Mouse (Mus musculus) liver, postnatal 0 days (tissue): Measurements from ENCODE around the gene Robo1. TPM values are rescaled to one million over a fixed set of nuclear protein-coding genes. Genes with fewer than 3 reads are reported as not detected.

Source experiments
- ATAC-seq: fragments of 200-750 bp; cut with Nextera tagmentation; 2 replicates; pipeline ENCODE4 v1.8.0; 2017; ENCODE audit warnings: mild to moderate bottlenecking, moderate library complexity
- DNase-seq: peaks from one replicate; pipeline ENCODE4 v3.0.0-alpha.2; 2016
- H3K27ac ChIP-seq: fragments of 300-500 bp; sonication (generic); 2 replicates; pipeline ENCODE4 v1.5.1; 2014; ENCODE audit warnings: antibody characterized with exemption, moderate library complexity, mild to moderate bottlenecking, low read depth
- H3K27me3 ChIP-seq: fragments of 300-500 bp; sonication (generic); 2 replicates; pipeline ENCODE4 v1.6.1; 2014; ENCODE audit warnings: low read length, control low read depth, mixed read lengths; ENCODE audit not compliant: insufficient read depth
- H3K36me3 ChIP-seq: fragments of 300-500 bp; sonication (generic); replicated peaks from 2 replicates; pipeline ENCODE4 v1.6.1; 2014; ENCODE audit warnings: mild to moderate bottlenecking, control low read depth, low read length, moderate library complexity, mixed read lengths; ENCODE audit not compliant: insufficient read depth
- H3K4me1 ChIP-seq: fragments of 300-500 bp; sonication (generic); 2 replicates; pipeline ENCODE4 v1.6.1; 2014; ENCODE audit warnings: antibody characterized with exemption, mild to moderate bottlenecking, control low read depth; ENCODE audit not compliant: insufficient read depth
- H3K4me2 ChIP-seq: fragments of 300-500 bp; sonication (generic); 2 replicates; pipeline ENCODE4 v1.6.1; 2014; ENCODE audit warnings: low read depth, mild to moderate bottlenecking, low read length, moderate library complexity, mixed read lengths
- H3K4me3 ChIP-seq: fragments of 300-500 bp; sonication (generic); 2 replicates; pipeline ENCODE4 v1.5.1; 2014; ENCODE audit warnings: low read depth, low read length
- H3K9ac ChIP-seq: fragments of 300-500 bp; sonication (generic); replicated peaks from 2 replicates; pipeline ENCODE4 v1.6.1; 2014; ENCODE audit warnings: mild to moderate bottlenecking, moderate library complexity
- H3K9me3 ChIP-seq: fragments of 300-500 bp; sonication (generic); 2 replicates; pipeline ENCODE4 v1.6.1; 2016; ENCODE audit warnings: mild to moderate bottlenecking, control low read depth, low read length, mixed read lengths
- CTCF ChIP-seq: sonication (generic); IDR thresholded peaks from 2 replicates; pipeline ENCODE4 v1.5.1; 2016; ENCODE audit warnings: antibody characterized with exemption, low read depth
- EP300 ChIP-seq: IDR thresholded peaks from 2 replicates; pipeline ENCODE4 v1.6.1; 2016; ENCODE audit warnings: antibody characterized with exemption, low read depth, mild to moderate bottlenecking
- WGBS: fragments of 180-500 bp; shearing (Covaris S2); extraction: QIAGEN DNeasy Blood & Tissue Kit; methylation state at CpG from one replicate; pipeline ENCODE4 v1.1.7; 2014; ENCODE audit not compliant: insufficient replicate concordance; 5-methylcytosine and 5-hydroxymethylcytosine counted together
- polyA plus RNA-seq: library from polyadenylated mRNA; unstranded; fragments of >200 nt; fragmentation: Nextera tagmentation; extraction: Ambion mirVana; gene quantifications from 2 replicates; pipeline ENCODE4 v1.2.1, GENCODE M21; 2015

The Robo1 gene
- polyA plus RNA-seq, 1 experiment from 2014 or later, result 2.4 TPM

DNA sequence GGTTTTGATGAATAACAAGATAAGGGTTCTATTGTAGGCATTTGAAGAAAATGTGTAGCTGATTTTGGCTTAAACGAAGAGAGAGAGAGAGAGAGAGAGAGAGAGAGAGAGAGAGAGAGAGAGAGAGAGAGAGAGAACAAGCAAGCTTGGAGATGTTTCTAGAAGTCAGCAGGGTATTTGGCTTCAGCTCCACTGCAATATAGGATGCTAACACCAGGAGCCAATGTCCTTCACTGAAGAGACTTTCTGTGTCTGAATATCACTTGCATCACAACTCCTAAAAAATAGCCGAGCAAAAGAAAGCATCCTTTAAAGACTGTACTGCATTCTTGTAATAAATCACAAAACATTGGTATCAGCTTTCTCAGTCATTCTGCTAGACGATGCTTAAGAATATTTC is 503.8 kb downstream of the Robo1 start:
- Histone ChIP-seq H3K4me2 (no peak overlapping the region), H3K9me3 (no peaks in the 10 kb centered on the region), H3K36me3 (no peaks in the 10 kb centered on the region), H3K4me1 (no peaks in the 10 kb centered on the region), H3K27me3 (no peaks in the 10 kb centered on the region), H3K4me3 (no peak overlapping the region), H3K27ac (no peak overlapping the region), H3K9ac (no peak overlapping the region)
- DNase-seq, result no peak
- no peak for ATAC-seq
- 66% methylated on average over 3 of the region's 3 CpGs for WGBS
- TF ChIP-seq EP300 (no peak), CTCF (no peak)

DNA sequence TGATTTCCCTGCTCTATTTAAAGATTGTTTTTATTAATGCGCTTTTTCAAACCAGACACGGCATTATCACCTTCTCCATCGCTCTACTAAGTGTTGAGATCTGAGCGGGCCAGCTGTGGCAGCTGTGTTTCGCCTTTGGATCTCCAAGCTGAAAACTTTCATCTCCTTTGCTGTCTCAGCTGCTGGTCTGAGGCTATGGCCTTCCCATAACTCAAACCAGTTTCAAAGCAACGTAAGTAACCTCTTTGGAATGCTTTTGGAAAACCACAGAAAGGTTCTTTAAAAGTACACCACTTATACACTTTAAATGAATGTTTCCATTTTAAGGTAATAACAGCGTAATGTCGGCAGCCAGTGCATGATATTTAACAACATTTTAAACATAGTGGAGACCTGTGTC is 520.3 kb downstream of the Robo1 start:
- H3K27me3 ChIP-seq, result no peaks in the 10 kb centered on the region
- ATAC-seq (no peak), DNase-seq (no peak)
- WGBS, result 82% methylated on average over 8 of the region's 8 CpGs
- no peak for TF ChIP-seq CTCF
- no peak for TF ChIP-seq EP300
- H3K36me3 ChIP-seq, result no peaks in the 10 kb centered on the region
- no peak overlapping the region for H3K27ac ChIP-seq
- H3K9ac ChIP-seq, result no peak overlapping the region
- peaks cover 4% of the 10 kb centered on the region for H3K4me1 ChIP-seq
- no peak overlapping the region for H3K4me3 ChIP-seq
- no peaks in the 10 kb centered on the region for H3K9me3 ChIP-seq
- no peak overlapping the region for H3K4me2 ChIP-seq

- peak overlapping the region; percentile 62 for H3K27ac ChIP-seq
- H3K27me3 ChIP-seq, result no peaks in the 10 kb centered on the region
- H3K4me2 ChIP-seq, result no peak overlapping the region
- H3K36me3 ChIP-seq, result no peaks in the 10 kb centered on the region
- H3K9ac ChIP-seq, result no peak overlapping the region
- peaks cover 4% of the 10 kb centered on the region for H3K4me1 ChIP-seq
- TF ChIP-seq CTCF (no peak), EP300 (no peak)
- DNase-seq (no peak), ATAC-seq (no peak)
- 55% methylated on average over 8 of the region's 8 CpGs for WGBS
- no peak overlapping the region for H3K4me3 ChIP-seq
- H3K9me3 ChIP-seq, result no peaks in the 10 kb centered on the region
Observed at GRCm38 (mm10) chr16:72829530-72829929, 521.4 kb downstream of the Robo1 start.

GRCm38 (mm10) chr16:72830394-72831056 is 522.4 kb downstream of the Robo1 start:
- 51% methylated on average over 5 of the region's 5 CpGs for WGBS
- Histone ChIP-seq H3K27ac (peak overlapping the region; percentile 64), H3K27me3 (no peaks in the 10 kb centered on the region), H3K9ac (no peak overlapping the region), H3K4me3 (no peak overlapping the region), H3K4me2 (peak overlapping the region; percentile 14; the same call in 1 of the 2 replicates), H3K9me3 (no peaks in the 10 kb centered on the region), H3K36me3 (no peaks in the 10 kb centered on the region), H3K4me1 (peaks cover 4% of the 10 kb centered on the region)
- ATAC-seq (peak; percentile 94), DNase-seq (peak; percentile 17)
- no peak for TF ChIP-seq CTCF
- TF ChIP-seq EP300, result no peak

- H3K4me1 ChIP-seq, result peaks cover 2% of the 10 kb centered on the region; the same call in 1 of the 2 replicates
- H3K9me3 ChIP-seq, result no peaks in the 10 kb centered on the region
- no peak overlapping the region for H3K4me2 ChIP-seq
- no peak for TF ChIP-seq EP300
- no peak for TF ChIP-seq CTCF
- DNase-seq (no peak), ATAC-seq (no peak)
- 92% methylated on average over 2 of the region's 2 CpGs for WGBS
- H3K27ac ChIP-seq, result no peak overlapping the region
- H3K27me3 ChIP-seq, result no peaks in the 10 kb centered on the region
- H3K9ac ChIP-seq, result no peak overlapping the region
- no peaks in the 10 kb centered on the region for H3K36me3 ChIP-seq
- no peak overlapping the region for H3K4me3 ChIP-seq
Observed at GRCm38 (mm10) chr16:72834266-72834665, 526.2 kb downstream of the Robo1 start.

DNA sequence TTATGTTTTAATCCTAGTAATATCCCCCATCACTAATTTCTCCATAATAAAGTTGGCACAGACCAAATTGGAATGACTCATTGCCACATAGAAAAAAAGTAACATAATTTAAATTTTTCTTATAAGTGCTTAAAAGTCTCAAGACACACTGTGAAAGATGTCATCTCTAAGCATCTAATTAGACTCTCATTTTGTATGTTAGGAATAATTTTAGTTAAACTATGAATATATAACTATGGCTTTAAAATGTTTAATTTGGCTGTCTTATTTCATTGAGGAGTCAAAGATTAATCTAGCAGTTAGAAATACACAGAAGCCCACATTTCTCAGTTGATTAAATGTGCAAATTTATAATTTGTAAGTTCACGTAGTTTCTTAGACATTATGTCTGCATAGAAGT is 530.9 kb downstream of the Robo1 start:
- no peaks in the 10 kb centered on the region for H3K4me1 ChIP-seq
- H3K4me3 ChIP-seq, result no peak overlapping the region
- H3K9ac ChIP-seq, result no peak overlapping the region
- H3K36me3 ChIP-seq, result no peaks in the 10 kb centered on the region
- H3K27ac ChIP-seq, result no peak overlapping the region
- no peak overlapping the region for H3K4me2 ChIP-seq
- H3K27me3 ChIP-seq, result no peaks in the 10 kb centered on the region
- no peak for DNase-seq
- no peak for TF ChIP-seq CTCF
- no peak for TF ChIP-seq EP300
- 88% methylated on average over 1 of the region's 1 CpGs for WGBS
- no peak for ATAC-seq
- no peaks in the 10 kb centered on the region for H3K9me3 ChIP-seq
